ENCODE assay signal across 14 mouse cellular contexts in the genomic region with DNA sequence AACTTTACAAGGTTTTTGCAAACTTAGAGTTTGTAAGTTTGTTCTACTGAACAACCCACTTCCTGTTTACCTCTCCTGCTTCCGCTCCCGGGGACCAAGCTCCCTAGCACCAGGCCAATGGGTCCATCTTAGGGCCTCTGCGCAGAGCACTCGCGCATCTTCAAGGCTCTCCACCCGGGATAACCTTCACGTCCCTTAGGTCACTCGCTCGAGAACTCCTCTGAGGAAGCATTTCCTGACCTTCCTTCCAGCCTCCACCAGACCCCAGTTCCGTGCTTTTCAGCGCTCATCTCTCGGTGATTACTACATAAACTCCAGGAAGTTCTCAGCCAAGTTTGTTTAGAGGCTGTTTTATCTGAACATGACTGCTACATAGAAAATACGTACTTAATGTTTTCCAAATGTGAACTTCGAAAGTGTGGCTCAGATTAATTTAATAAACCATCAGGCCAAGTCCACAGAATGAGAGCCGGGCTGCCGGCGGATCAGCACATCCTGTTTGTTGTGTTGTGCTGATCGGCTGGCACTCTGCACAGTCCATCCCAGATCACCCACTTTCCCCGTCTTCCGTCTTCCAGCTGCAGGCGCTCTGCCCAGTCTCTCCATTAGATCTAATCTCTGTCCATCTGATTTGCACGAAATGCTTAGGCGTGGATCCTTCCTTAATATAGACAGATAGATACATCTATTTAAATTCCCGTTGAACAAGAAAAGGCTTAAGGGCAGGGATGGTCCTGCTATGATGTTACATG. TPM values are rescaled to one million over a fixed set of nuclear protein-coding genes. Genes with fewer than 3 reads are reported as not detected.
A peak's percentile ranks its signal among the peaks of the same experiment; 100 is the strongest.
DNase-seq lines count a peak whose midpoint lies in the region; ATAC-seq and TF ChIP-seq lines count a peak whose summit lies in the region.
"Had no signal": no experiment of that assay in that cellular context is flagged by ENCODE, and none has a peak within 500 bp of the region (broad histone marks: within the 10 kb centered on the region; RNA-seq: fewer than 3 reads in every experiment).

No protein-coding gene starts in this region.

- TF ChIP-seq CTCF in intestine, postnatal 0 days (IDR thresholded peaks at IDR 0.05; ENCODE audit: low read depth): no peak

- no peak overlapping the region for H3K4me3 ChIP-seq in intestine, embryonic 14.5 days (ENCODE audit: low read depth, low read length)
- H3K4me3 ChIP-seq in intestine, postnatal 0 days (ENCODE audit: low read depth, low read length): no peak overlapping the region
- no peak overlapping the region for H3K4me3 ChIP-seq in stomach, embryonic 15.5 days (replicated peaks)
- H3K4me3 ChIP-seq: hindbrain, embryonic 10.5 days; midbrain, embryonic 12.5 days had no signal

- no peak overlapping the region for H3K4me2 ChIP-seq in intestine, embryonic 14.5 days (ENCODE audit: low read length)
- H3K4me2 ChIP-seq in intestine, postnatal 0 days (replicated peaks; ENCODE audit: low read depth): no peak overlapping the region
- no peak overlapping the region for H3K4me2 ChIP-seq in stomach, embryonic 15.5 days
- H3K4me2 ChIP-seq: midbrain, embryonic 12.5 days had no signal

- H3K4me1 ChIP-seq in intestine, embryonic 14.5 days (replicated peaks; ENCODE audit: control insufficient read depth, insufficient read depth, low read length): no peaks in the 10 kb centered on the region
- no peaks in the 10 kb centered on the region for H3K4me1 ChIP-seq in intestine, postnatal 0 days (replicated peaks; ENCODE audit: control insufficient read depth, insufficient read depth, low read length)
- 0 out of 2 replicates have a peak, but pooled peaks cover 2% of the 10 kb centered on the region for H3K4me1 ChIP-seq in stomach, embryonic 15.5 days
- H3K4me1 ChIP-seq: hindbrain, embryonic 10.5 days; midbrain, embryonic 12.5 days had no signal

- H3K9ac ChIP-seq in intestine, embryonic 14.5 days (ENCODE audit: low read length): no peak overlapping the region
- no peak overlapping the region for H3K9ac ChIP-seq in intestine, postnatal 0 days (ENCODE audit: low read depth, low read length)
- H3K9ac ChIP-seq in stomach, embryonic 15.5 days: no peak overlapping the region
- H3K9ac ChIP-seq: midbrain, embryonic 12.5 days had no signal

- no peaks in the 10 kb centered on the region for H3K9me3 ChIP-seq in intestine, embryonic 14.5 days (ENCODE audit: control insufficient read depth, low read length)
- no peaks in the 10 kb centered on the region for H3K9me3 ChIP-seq in intestine, postnatal 0 days (ENCODE audit: control insufficient read depth)
- H3K9me3 ChIP-seq in stomach, embryonic 15.5 days: no peaks in the 10 kb centered on the region
- H3K9me3 ChIP-seq: midbrain, embryonic 12.5 days had no signal

- H3K36me3 ChIP-seq in intestine, embryonic 14.5 days (ENCODE audit: control insufficient read depth, insufficient read depth, low read length): peaks cover 10% of the 10 kb centered on the region
- H3K36me3 ChIP-seq in intestine, postnatal 0 days (ENCODE audit: control insufficient read depth, insufficient read depth): peaks cover 15% of the 10 kb centered on the region
- peaks cover 9% of the 10 kb centered on the region for H3K36me3 ChIP-seq in stomach, embryonic 15.5 days

- 78% methylated on average over 24 of the region's 24 CpGs for WGBS in intestine, embryonic 14.5 days
- 71% methylated on average over 24 of the region's 24 CpGs for WGBS in intestine, postnatal 0 days
- 73% methylated on average over 24 of the region's 24 CpGs for WGBS in stomach, embryonic 15.5 days

- no peak for ATAC-seq in intestine, embryonic 14.5 days (replicated peaks; ENCODE audit: low FRiP score, low TSS enrichment, low read depth)
- no peak for ATAC-seq in intestine, postnatal 0 days
- ATAC-seq in stomach, embryonic 15.5 days (ENCODE audit: insufficient read depth, low FRiP score, low read depth): no peak
- ATAC-seq: forebrain, embryonic 14.5 days had no signal

- no peak for DNase-seq in intestine, embryonic 14.5 days (ENCODE audit: low spot score)
- peak; percentile 28 for DNase-seq in ZHBTc4 (ENCODE audit: low read depth, low spot score)
- peak; percentile 65 for DNase-seq in kidney, postnatal 14 days
- no peak for DNase-seq in frontal cortex, postnatal 10 days (ENCODE audit: low spot score in 2 of 2)
- DNase-seq in cerebellum, postnatal 14 days: no peak
- no peak for DNase-seq in layer of hippocampus, postnatal 25 days (ENCODE audit: extremely low spot score in 1 of 2, low spot score in 1 of 2)
- DNase-seq: right cerebral cortex, postnatal 4 days had no signal

- no peaks in the 10 kb centered on the region for H3K27me3 ChIP-seq in intestine, embryonic 14.5 days (replicated peaks; ENCODE audit: control insufficient read depth, insufficient read depth, low read length)
- H3K27me3 ChIP-seq in intestine, postnatal 0 days (replicated peaks; ENCODE audit: control insufficient read depth, insufficient read depth, low read length): no peaks in the 10 kb centered on the region
- no peaks in the 10 kb centered on the region for H3K27me3 ChIP-seq in stomach, embryonic 15.5 days (replicated peaks)
- H3K27me3 ChIP-seq: midbrain, embryonic 12.5 days had no signal

- 0 out of 2 replicates have a peak overlapping the region, but pooled peaks have one; percentile 14 for H3K27ac ChIP-seq in intestine, embryonic 14.5 days (ENCODE audit: low read depth)
- no peak overlapping the region for H3K27ac ChIP-seq in intestine, postnatal 0 days (ENCODE audit: low read depth, low read length)
- H3K27ac ChIP-seq in stomach, embryonic 15.5 days: peak overlapping the region; percentile 16; the same call in 1 of the 2 replicates
- H3K27ac ChIP-seq: hindbrain, embryonic 10.5 days; midbrain, embryonic 12.5 days had no signal

RNA-seq across cellular contexts. Expression of a gene that starts 11.3 kb away (rescaled TPM):
- 67.4 and 67.8 TPM in 2 replicates for polyA plus RNA-seq in intestine, embryonic 14.5 days (2014; fragmentation: Nextera tagmentation; extraction: Ambion mirVana)
- polyA plus RNA-seq in intestine, postnatal 0 days (2015; fragmentation: Nextera tagmentation; extraction: Ambion mirVana): 104 and 110 TPM in 2 replicates
- 62.7 and 64.5 TPM in 2 replicates for polyA plus RNA-seq in stomach, embryonic 15.5 days (2015; fragmentation: Nextera tagmentation; extraction: Ambion mirVana)
- 10 to 100 TPM in 1 of 2 experiments, 1 to 10 TPM in 1; 8.7 to 10.2 TPM for total RNA-seq in layer of hippocampus, postnatal 25 days (2021)

RNA-seq across cellular contexts. Expression of a gene that starts 16.6 kb away (rescaled TPM):
- polyA plus RNA-seq in intestine, embryonic 14.5 days (2014; fragmentation: Nextera tagmentation; extraction: Ambion mirVana): 0.12 TPM in 1 of 2 replicates, not detected in the other
- polyA plus RNA-seq in intestine, postnatal 0 days (2015; fragmentation: Nextera tagmentation; extraction: Ambion mirVana): not detected in 2 replicates
- 0.12 TPM in 2 replicates for polyA plus RNA-seq in stomach, embryonic 15.5 days (2015; fragmentation: Nextera tagmentation; extraction: Ambion mirVana)
- total RNA-seq in layer of hippocampus, postnatal 25 days (2021): not detected
- total RNA-seq: left cerebral cortex, postnatal 36 days had no signal
- polyA plus RNA-seq: brain, embryonic 14.5 days; hindbrain, embryonic 10.5 days; midbrain, embryonic 12.5 days had no signal

RNA-seq across cellular contexts. Expression of a gene that starts 18.1 kb away (rescaled TPM):
- 2.0 TPM in 2 replicates for polyA plus RNA-seq in intestine, embryonic 14.5 days (2014; fragmentation: Nextera tagmentation; extraction: Ambion mirVana)
- polyA plus RNA-seq in intestine, postnatal 0 days (2015; fragmentation: Nextera tagmentation; extraction: Ambion mirVana): 16.9 and 19.0 TPM in 2 replicates
- 3.1 and 3.8 TPM in 2 replicates for polyA plus RNA-seq in stomach, embryonic 15.5 days (2015; fragmentation: Nextera tagmentation; extraction: Ambion mirVana)
- 1 to 10 TPM; 3.8 to 3.9 TPM for total RNA-seq in layer of hippocampus, postnatal 25 days (2021)

RNA-seq across cellular contexts. Expression of a gene that starts 46.8 kb away (rescaled TPM):
- 60.6 and 63.3 TPM in 2 replicates for polyA plus RNA-seq in intestine, embryonic 14.5 days (2014; fragmentation: Nextera tagmentation; extraction: Ambion mirVana)
- polyA plus RNA-seq in intestine, postnatal 0 days (2015; fragmentation: Nextera tagmentation; extraction: Ambion mirVana): 108 and 109 TPM in 2 replicates
- polyA plus RNA-seq in stomach, embryonic 15.5 days (2015; fragmentation: Nextera tagmentation; extraction: Ambion mirVana): 67.6 and 69.5 TPM in 2 replicates
- 10 to 100 TPM; 11.2 to 12.5 TPM for total RNA-seq in layer of hippocampus, postnatal 25 days (2021)

Comparison
In these comparisons a context has a peak if more than half of its experiments do, and no peak if none do; other contexts are left out.
1. DNase-seq: peak in ZHBTc4 (single experiment) and kidney, postnatal 14 days (single experiment); none in intestine, embryonic 14.5 days (single experiment), frontal cortex, postnatal 10 days (0 of 2), cerebellum, postnatal 14 days (0 of 2) and layer of hippocampus, postnatal 25 days (0 of 2).